Comparison of ENCODE assay signal across 14 mouse cellular contexts in genomic region chr4:31924301-31925185, GRCm38 (mm10). TPM values are rescaled to one million over a fixed set of nuclear protein-coding genes. Genes with fewer than 3 reads are reported as not detected.
DNase-seq lines count a peak whose midpoint lies in the region; ATAC-seq lines count a peak whose summit lies in the region.
"Had no signal": no experiment of that assay in that cellular context is flagged by ENCODE, and none has a peak within 500 bp of the region (broad histone marks: within the 10 kb centered on the region; RNA-seq: fewer than 3 reads in every experiment).

No protein-coding gene starts in this region.

- no peaks in the 10 kb centered on the region for H3K9me3 ChIP-seq in hindbrain, embryonic 15.5 days
- no peaks in the 10 kb centered on the region for H3K9me3 ChIP-seq in hindbrain, embryonic 13.5 days
- H3K9me3 ChIP-seq in hindbrain, embryonic 16.5 days (ENCODE audit: control insufficient read depth, low read length): no peaks in the 10 kb centered on the region
- no peaks in the 10 kb centered on the region for H3K9me3 ChIP-seq in neural tube, embryonic 11.5 days (ENCODE audit: control insufficient read depth, low read length)
- H3K9me3 ChIP-seq: embryonic facial prominence, embryonic 12.5 days; midbrain, embryonic 12.5 days had no signal

- no peaks in the 10 kb centered on the region for H3K36me3 ChIP-seq in hindbrain, embryonic 15.5 days
- no peaks in the 10 kb centered on the region for H3K36me3 ChIP-seq in hindbrain, embryonic 13.5 days
- no peaks in the 10 kb centered on the region for H3K36me3 ChIP-seq in hindbrain, embryonic 16.5 days (ENCODE audit: control insufficient read depth, insufficient read depth, low read length)
- H3K36me3 ChIP-seq in neural tube, embryonic 11.5 days (ENCODE audit: control insufficient read depth, insufficient read depth, low read length): no peaks in the 10 kb centered on the region
- H3K36me3 ChIP-seq: embryonic facial prominence, embryonic 12.5 days; midbrain, embryonic 12.5 days had no signal

- 0 out of 2 replicates have a peak, but pooled peaks have one; percentile 42 for ATAC-seq in hindbrain, embryonic 15.5 days (ENCODE audit: low FRiP score, low read depth)
- ATAC-seq in hindbrain, embryonic 13.5 days (ENCODE audit: low FRiP score): no peak
- peak; percentile 50; the same call in 1 of the 2 replicates for ATAC-seq in hindbrain, embryonic 16.5 days
- peak; percentile 68 for ATAC-seq in neural tube, embryonic 11.5 days (ENCODE audit: insufficient read depth, low FRiP score, low TSS enrichment)
- ATAC-seq: activated CD4-positive, CD25-positive, alpha-beta regulatory T cell, adult 4 months; CD4-positive, CD25-positive, alpha-beta regulatory T cell, adult 4 months had no signal

- H3K4me1 ChIP-seq in hindbrain, embryonic 15.5 days (replicated peaks): peaks cover 6% of the 10 kb centered on the region
- H3K4me1 ChIP-seq in hindbrain, embryonic 13.5 days (replicated peaks): peaks cover 5% of the 10 kb centered on the region; the same call in 1 of the 2 replicates
- H3K4me1 ChIP-seq in hindbrain, embryonic 16.5 days (ENCODE audit: control insufficient read depth, insufficient read depth, low read depth, low read length): peaks cover 4% of the 10 kb centered on the region; the same call in 1 of the 2 replicates
- peaks cover 10% of the 10 kb centered on the region for H3K4me1 ChIP-seq in neural tube, embryonic 11.5 days (ENCODE audit: control insufficient read depth, insufficient read depth, low read length)

- no peak overlapping the region for H3K4me3 ChIP-seq in hindbrain, embryonic 15.5 days
- no peak overlapping the region for H3K4me3 ChIP-seq in hindbrain, embryonic 13.5 days
- no peak overlapping the region for H3K4me3 ChIP-seq in hindbrain, embryonic 16.5 days (ENCODE audit: low read length)
- no peak overlapping the region for H3K4me3 ChIP-seq in neural tube, embryonic 11.5 days (ENCODE audit: low read depth, low read length)
- H3K4me3 ChIP-seq: embryonic facial prominence, embryonic 12.5 days; midbrain, embryonic 12.5 days had no signal

- no peak overlapping the region for H3K9ac ChIP-seq in hindbrain, embryonic 15.5 days
- no peak overlapping the region for H3K9ac ChIP-seq in hindbrain, embryonic 13.5 days
- peak overlapping the region; percentile 27; the same call in 1 of the 2 replicates for H3K9ac ChIP-seq in hindbrain, embryonic 16.5 days (ENCODE audit: low read depth, low read length)
- H3K9ac ChIP-seq in neural tube, embryonic 11.5 days (ENCODE audit: low read length): no peak overlapping the region
- H3K9ac ChIP-seq: embryonic facial prominence, embryonic 12.5 days; liver, embryonic 14.5 days; midbrain, embryonic 12.5 days had no signal

- peak; percentile 3 for DNase-seq in ZHBTc4 (ENCODE audit: low read depth, low spot score)
- peak; percentile 31 for DNase-seq in neural tube, embryonic 11.5 days (ENCODE audit: low spot score)
- DNase-seq in left cerebral cortex, adult 9 months (ENCODE audit: low spot score in 2 of 2): no peak
- DNase-seq in right cerebral cortex, postnatal 36 days (ENCODE audit: low spot score in 2 of 2): no peak
- DNase-seq in urinary bladder, postnatal 10 days (ENCODE audit: low spot score): no peak
- DNase-seq: heart, postnatal 36 days had no signal

- H3K27ac ChIP-seq in hindbrain, embryonic 15.5 days (replicated peaks): no peak overlapping the region
- H3K27ac ChIP-seq in hindbrain, embryonic 13.5 days: no peak overlapping the region
- no peak overlapping the region for H3K27ac ChIP-seq in hindbrain, embryonic 16.5 days (ENCODE audit: low read depth, low read length)
- no peak overlapping the region for H3K27ac ChIP-seq in neural tube, embryonic 11.5 days (ENCODE audit: low read depth, low read length)
- H3K27ac ChIP-seq: embryonic facial prominence, embryonic 12.5 days; liver, embryonic 14.5 days; midbrain, embryonic 12.5 days had no signal

- no peaks in the 10 kb centered on the region for H3K27me3 ChIP-seq in hindbrain, embryonic 15.5 days
- peaks cover 3% of the 10 kb centered on the region; the same call in 1 of the 2 replicates for H3K27me3 ChIP-seq in hindbrain, embryonic 13.5 days
- no peaks in the 10 kb centered on the region for H3K27me3 ChIP-seq in hindbrain, embryonic 16.5 days (replicated peaks; ENCODE audit: control insufficient read depth, insufficient read depth, low read length)
- 0 out of 2 replicates have a peak, but pooled peaks cover 2% of the 10 kb centered on the region for H3K27me3 ChIP-seq in neural tube, embryonic 11.5 days (ENCODE audit: control insufficient read depth, insufficient read depth, low read length)
- H3K27me3 ChIP-seq: embryonic facial prominence, embryonic 12.5 days had no signal

- WGBS in hindbrain, embryonic 15.5 days: 31% methylated on average over 14 of the region's 14 CpGs
- WGBS in hindbrain, embryonic 13.5 days: 37% methylated on average over 14 of the region's 14 CpGs
- 36% methylated on average over 14 of the region's 14 CpGs for WGBS in hindbrain, embryonic 16.5 days
- 25% methylated on average over 14 of the region's 14 CpGs for WGBS in neural tube, embryonic 11.5 days

- H3K4me2 ChIP-seq in hindbrain, embryonic 15.5 days: peak overlapping the region; percentile 37
- no peak overlapping the region for H3K4me2 ChIP-seq in hindbrain, embryonic 13.5 days
- peak overlapping the region; percentile 27 for H3K4me2 ChIP-seq in hindbrain, embryonic 16.5 days (ENCODE audit: low read length)
- H3K4me2 ChIP-seq in neural tube, embryonic 11.5 days (ENCODE audit: low read depth): 0 out of 2 replicates have a peak overlapping the region, but pooled peaks have one; percentile 0
- H3K4me2 ChIP-seq: embryonic facial prominence, embryonic 12.5 days; midbrain, embryonic 12.5 days had no signal

RNA-seq across cellular contexts. Expression of gene Map3k7, which starts 39.4 kb away (rescaled TPM):
- 24.3 and 24.9 TPM in 2 replicates for polyA plus RNA-seq in hindbrain, embryonic 15.5 days (2015; fragmentation: Nextera tagmentation; extraction: Ambion mirVana)
- polyA plus RNA-seq in hindbrain, embryonic 13.5 days (2015; fragmentation: Nextera tagmentation; extraction: Ambion mirVana): 28.5 and 29.1 TPM in 2 replicates
- polyA plus RNA-seq in hindbrain, embryonic 16.5 days (2015; fragmentation: Nextera tagmentation; extraction: Ambion mirVana): 14.4 and 24.8 TPM in 2 replicates
- polyA plus RNA-seq in neural tube, embryonic 11.5 days (2014; fragmentation: Nextera tagmentation; extraction: Ambion mirVana): 51.4 and 59.9 TPM in 2 replicates

Comparison
In these comparisons a context has a peak if more than half of its experiments do, and no peak if none do; other contexts are left out.
1. DNase-seq: peak in ZHBTc4 (single experiment) and neural tube, embryonic 11.5 days (single experiment); none in left cerebral cortex, adult 9 months (0 of 2), right cerebral cortex, postnatal 36 days (0 of 2) and urinary bladder, postnatal 10 days (single experiment).